Mouse (Mus musculus) skeletal muscle tissue, postnatal 0 days (tissue): ENCODE results near the gene Ranbp6. TPM values are rescaled to one million over a fixed set of nuclear protein-coding genes. Genes with fewer than 3 reads are reported as not detected.

Experiments
- polyA plus RNA-seq: library from polyadenylated mRNA; unstranded; fragments of >200 nt; fragmentation: Nextera tagmentation; extraction: Ambion mirVana; gene quantifications from 2 replicates; pipeline ENCODE4 v1.2.1, GENCODE M21; 2015

The Ranbp6 gene
- 7.1 and 8.2 TPM in 2 replicates for polyA plus RNA-seq

DNA sequence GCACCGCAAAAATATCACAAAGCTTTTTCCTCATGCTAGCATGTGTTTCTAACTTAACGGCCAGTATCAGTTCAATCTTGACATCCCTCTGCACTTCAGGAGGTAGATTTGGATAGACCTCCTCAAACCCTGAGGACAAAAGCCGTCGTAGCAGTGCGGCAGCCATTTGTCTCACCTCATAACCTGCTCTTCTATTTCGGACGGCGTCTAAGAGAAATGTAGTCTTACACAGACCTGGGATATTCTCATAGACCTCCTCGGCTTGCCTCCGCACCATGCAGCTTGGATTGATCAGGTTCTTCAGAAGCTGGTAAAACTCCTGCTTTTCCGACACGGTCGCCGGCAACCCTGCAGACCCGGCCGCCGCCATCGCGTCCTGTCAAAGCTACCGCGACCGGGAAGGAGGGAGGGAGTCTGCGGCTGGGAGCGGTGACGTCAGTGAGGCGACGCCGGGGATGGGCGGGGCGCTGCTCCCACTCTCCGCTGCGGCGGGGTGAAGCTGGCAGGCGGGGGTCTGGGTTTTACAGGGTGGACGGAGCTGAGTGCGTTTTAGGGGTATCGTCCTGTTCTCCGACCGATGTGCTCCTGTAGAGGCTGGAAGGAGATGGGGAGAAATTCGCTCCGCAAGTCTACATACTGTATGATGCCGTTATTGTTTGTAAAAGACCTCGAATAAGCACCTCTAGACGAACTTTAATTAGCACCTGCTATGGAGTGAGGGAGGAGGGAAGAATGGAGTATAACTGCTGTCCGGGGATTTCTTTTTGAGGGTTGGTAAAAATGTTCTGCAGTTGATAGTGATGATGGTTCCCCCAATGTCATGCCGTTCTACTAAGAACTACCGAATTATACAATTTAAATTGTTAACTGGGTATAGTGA is at the start of gene Ranbp6:
Gene Ranbp6, minus strand, starts transcription at position 394 of the 880 bp plus-strand sequence.

GRCm38 (mm10) chr19:29805917-29806785 is 6.6 kb downstream of the Ranbp6 start, which contains the start of gene 9930021J03Rik:
TSS of gene 9930021J03Rik (minus strand) at chr19:29805989.

Other genes with a start within 250 kb of the Ranbp6 start
- 2.4 and 5.1 TPM in 2 replicates for gene Ermp1, start 164.6 kb downstream of the Ranbp6 start, polyA plus RNA-seq
- gene Mlana, start 115.2 kb downstream of the Ranbp6 start, polyA plus RNA-seq, result not detected in 2 replicates
- gene 9930021J03Rik, start 7.0 kb downstream of the Ranbp6 start, polyA plus RNA-seq, result 2.3 and 2.8 TPM in 2 replicates
- gene Il33, start 112.1 kb upstream of the Ranbp6 start, polyA plus RNA-seq, result 6.4 and 7.0 TPM in 2 replicates
- not detected in 2 replicates for gene Trpd52l3, start 190.8 kb upstream of the Ranbp6 start, polyA plus RNA-seq
- gene Uhrf2, start 217.5 kb upstream of the Ranbp6 start, polyA plus RNA-seq, result 17.0 and 22.8 TPM in 2 replicates